Mouse (Mus musculus) erythroblast, embryonic 14.5 days (primary cell): ENCODE results near the gene Tmem145. TPM values are rescaled to one million over a fixed set of nuclear protein-coding genes. Genes with fewer than 3 reads are reported as not detected.
"Not testable (repeated sequence)": the region's sequence is repeated elsewhere in the genome, so short reads cannot be mapped to it uniquely, and the experiment has no call there.

Experiments
- H3K27me3 ChIP-seq: 2 replicates; pipeline ENCODE4 v1.6.1; 2012; ENCODE audit warnings: inconsistent platforms; ENCODE audit not compliant: control insufficient read depth
- H3K36me3 ChIP-seq: 2 replicates; pipeline ENCODE4 v1.6.1; 2012; ENCODE audit warnings: mild to moderate bottlenecking, inconsistent platforms; ENCODE audit not compliant: control insufficient read depth
- H3K4me1 ChIP-seq: 2 replicates; pipeline ENCODE4 v1.6.1; 2012; ENCODE audit warnings: inconsistent platforms; ENCODE audit not compliant: control insufficient read depth
- H3K4me3 ChIP-seq: replicated peaks from 2 replicates; pipeline ENCODE3; 2012; ENCODE audit warnings: moderate library complexity, mild to moderate bottlenecking, inconsistent platforms
- H3K9me3 ChIP-seq: 2 replicates; pipeline ENCODE4 v1.6.1; 2012; ENCODE audit warnings: low read length, inconsistent platforms, mixed read lengths; ENCODE audit not compliant: control insufficient read depth
- GATA1 ChIP-seq: IDR thresholded peaks from 2 replicates; pipeline ENCODE4 v1.6.1; 2012; ENCODE audit warnings: low read length, inconsistent platforms, mixed read lengths
- TAL1 ChIP-seq: IDR thresholded peaks from 3 replicates; pipeline ENCODE4 v1.6.1; 2012; ENCODE audit warnings: low read length, inconsistent platforms, mixed read lengths
- polyA plus RNA-seq: library from polyadenylated mRNA; stranded (reverse); fragments of >175 nt; gene quantifications from 2 replicates; pipeline ENCODE4 v1.2.3, GENCODE M21; 2012

Gene Tmem145
- polyA plus RNA-seq, 1 experiment = not detected

DNA sequence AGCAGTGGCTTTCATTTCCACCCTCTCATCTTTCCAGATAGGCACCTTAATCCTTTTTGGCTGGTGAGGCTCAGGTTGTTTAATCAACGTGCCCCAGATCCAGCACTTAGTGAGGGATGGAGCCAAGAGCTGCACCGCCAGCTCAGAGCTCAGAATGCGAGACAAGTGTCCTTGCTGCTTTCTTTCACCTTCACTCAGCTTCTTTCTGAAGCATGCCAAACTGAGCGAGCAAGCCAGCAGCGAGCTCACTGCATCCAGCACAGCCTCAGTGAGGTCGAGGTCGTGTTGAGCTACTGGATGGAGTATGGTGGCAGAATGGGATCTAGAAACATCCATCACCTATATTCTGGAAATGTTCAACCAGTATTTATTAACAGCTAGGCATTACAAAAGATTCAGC, 7.4 kb downstream of the Tmem145 start:
- TF ChIP-seq GATA1 (no peak), TAL1 (no peak)
- no peaks in the 10 kb centered on the region for H3K36me3 ChIP-seq
- H3K9me3 ChIP-seq = peaks cover 6% of the 10 kb centered on the region; the same call in 1 of the 2 replicates
- H3K4me1 ChIP-seq = peaks cover 25% of the 10 kb centered on the region
- H3K4me3 ChIP-seq = no peak overlapping the region
- H3K27me3 ChIP-seq = peaks cover 87% of the 10 kb centered on the region

DNA sequence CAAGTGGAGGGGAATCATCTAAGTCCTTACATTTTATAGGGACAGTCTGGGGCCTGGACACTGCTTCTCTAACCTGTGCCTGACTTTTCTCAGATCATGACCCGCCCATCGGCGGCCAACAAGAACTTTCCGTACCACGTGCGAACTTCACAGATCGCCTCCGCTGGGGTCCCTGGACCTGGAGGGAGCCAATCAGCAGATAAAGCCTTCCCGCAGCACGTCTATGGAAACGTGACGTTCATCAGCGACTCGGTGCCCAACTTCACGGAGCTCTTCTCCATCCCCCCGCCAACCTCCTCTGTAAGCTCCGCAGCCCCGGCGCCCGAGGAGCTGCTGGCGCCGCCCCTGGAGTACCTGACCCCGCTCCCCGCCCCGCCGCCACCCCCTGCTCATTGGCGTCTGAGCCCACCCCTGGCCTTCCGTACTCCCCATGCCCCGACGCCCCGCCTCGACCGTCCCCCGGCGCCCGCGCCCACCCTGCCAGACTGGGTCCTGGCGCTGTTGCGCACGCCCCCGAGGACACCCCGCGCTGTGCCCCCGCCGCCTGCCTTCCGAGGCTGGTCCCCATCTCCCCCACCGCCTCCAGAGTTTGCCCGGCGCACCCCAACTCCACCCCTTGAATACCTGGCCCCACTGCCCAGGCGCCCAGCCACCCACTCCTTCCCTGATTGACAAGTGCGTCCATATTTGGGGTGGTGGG, 8.8 kb downstream of the Tmem145 start:
- Histone ChIP-seq H3K4me1 (peaks cover 25% of the 10 kb centered on the region), H3K9me3 (peaks cover 6% of the 10 kb centered on the region; the same call in 1 of the 2 replicates), H3K4me3 (no peak overlapping the region), H3K27me3 (peaks cover 73% of the 10 kb centered on the region), H3K36me3 (no peaks in the 10 kb centered on the region)
- no peak for TF ChIP-seq TAL1
- TF ChIP-seq GATA1 = no peak

DNA sequence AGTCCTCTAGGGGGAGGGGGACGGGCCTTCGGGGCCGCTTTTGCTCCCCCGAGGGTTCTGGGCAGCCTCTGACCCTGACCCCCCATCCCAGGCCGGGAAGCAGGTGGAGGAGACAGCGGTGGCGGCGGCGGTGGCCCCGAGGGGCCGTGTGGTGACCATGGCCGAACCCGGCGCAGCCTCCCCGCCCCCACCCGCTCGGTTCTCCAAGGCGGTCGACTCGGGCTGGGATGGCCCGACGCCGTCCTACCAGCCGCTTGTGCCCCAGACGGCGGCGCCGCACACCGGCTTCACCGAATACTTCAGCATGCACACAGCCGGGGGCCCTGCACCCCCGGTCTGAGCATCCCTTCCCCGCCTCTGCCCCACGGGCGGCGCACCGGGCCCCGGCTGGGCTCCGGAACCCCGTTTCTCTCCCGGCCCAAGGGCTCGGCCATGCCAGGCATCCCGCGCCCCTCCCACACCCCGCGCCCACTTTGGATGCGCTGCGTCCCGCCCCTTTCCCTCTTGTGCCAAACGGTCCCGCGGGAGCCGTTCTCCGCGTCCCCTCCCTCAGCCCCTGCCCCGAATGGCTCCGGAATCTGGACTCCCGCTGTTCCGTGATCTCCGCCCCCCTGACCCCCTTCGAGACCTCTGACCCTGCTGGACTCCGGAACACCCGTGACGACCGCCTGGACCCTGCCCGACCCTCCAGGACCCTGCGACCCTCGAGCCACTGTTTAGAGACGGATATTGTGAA, 9.6 kb downstream of the Tmem145 start:
- Histone ChIP-seq H3K4me3 (no peak overlapping the region), H3K4me1 (peaks cover 25% of the 10 kb centered on the region), H3K9me3 (peaks cover 6% of the 10 kb centered on the region; the same call in 1 of the 2 replicates), H3K27me3 (peaks cover 69% of the 10 kb centered on the region), H3K36me3 (no peaks in the 10 kb centered on the region)
- TF ChIP-seq TAL1 = no peak
- no peak for TF ChIP-seq GATA1

DNA sequence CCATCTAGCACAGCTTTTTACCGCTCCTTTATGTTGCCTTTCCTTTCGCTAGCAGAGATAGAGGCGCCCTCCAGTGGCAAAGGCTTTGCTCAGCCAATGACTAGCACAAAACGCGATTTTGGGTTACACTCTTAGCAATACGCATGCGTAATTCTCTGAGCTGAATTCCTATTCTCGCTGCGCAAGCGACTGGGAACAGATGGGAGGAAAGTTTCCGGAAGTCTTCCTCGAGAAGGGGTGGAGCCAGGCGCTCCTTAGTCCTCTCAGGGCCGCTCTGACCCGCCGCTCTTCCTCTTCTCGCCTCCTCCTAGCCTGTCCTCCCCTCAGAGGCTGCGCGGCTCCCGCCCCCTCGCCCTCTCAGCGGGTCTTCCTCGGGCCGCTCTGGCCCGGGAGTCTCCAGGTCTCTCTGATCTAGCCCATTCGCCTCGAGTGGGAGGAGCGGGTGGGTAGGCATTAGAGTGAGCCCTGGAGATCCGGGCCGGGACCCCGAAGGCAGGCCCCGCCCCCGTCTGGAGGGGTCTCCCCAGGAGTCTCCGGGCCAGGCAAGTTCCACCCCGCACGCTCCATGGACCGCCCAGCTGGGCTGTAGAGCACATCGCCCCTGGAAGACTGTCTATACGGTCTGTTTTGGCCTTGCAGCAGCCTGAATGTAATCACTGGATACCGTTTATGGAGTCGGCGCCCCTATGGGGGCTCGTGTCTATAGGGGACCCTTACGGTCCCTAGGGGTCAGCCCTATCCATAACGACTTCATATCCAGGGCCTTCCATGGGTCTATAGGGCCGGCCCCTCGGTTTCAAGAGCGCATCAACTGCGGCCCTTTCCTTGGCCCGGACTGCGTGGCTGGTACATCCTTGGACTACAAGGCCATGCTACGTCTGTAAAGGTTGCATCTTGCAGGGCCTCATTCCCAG, 10.9 kb downstream of the Tmem145 start, which contains the start of gene Megf8:
Megf8 (plus strand) TSS at position 633 of the 914 bp plus-strand sequence.
- H3K27me3 ChIP-seq = peaks cover 59% of the 10 kb centered on the region
- H3K4me3 ChIP-seq = peak within 1 kb of the TSS; percentile 66
- H3K9me3 ChIP-seq = peaks cover 6% of the 10 kb centered on the region; the same call in 1 of the 2 replicates
- H3K4me1 ChIP-seq = peaks cover 25% of the 10 kb centered on the region
- TF ChIP-seq GATA1 = no peak
- TF ChIP-seq TAL1 = no peak
- no peaks in the 10 kb centered on the region for H3K36me3 ChIP-seq

DNA sequence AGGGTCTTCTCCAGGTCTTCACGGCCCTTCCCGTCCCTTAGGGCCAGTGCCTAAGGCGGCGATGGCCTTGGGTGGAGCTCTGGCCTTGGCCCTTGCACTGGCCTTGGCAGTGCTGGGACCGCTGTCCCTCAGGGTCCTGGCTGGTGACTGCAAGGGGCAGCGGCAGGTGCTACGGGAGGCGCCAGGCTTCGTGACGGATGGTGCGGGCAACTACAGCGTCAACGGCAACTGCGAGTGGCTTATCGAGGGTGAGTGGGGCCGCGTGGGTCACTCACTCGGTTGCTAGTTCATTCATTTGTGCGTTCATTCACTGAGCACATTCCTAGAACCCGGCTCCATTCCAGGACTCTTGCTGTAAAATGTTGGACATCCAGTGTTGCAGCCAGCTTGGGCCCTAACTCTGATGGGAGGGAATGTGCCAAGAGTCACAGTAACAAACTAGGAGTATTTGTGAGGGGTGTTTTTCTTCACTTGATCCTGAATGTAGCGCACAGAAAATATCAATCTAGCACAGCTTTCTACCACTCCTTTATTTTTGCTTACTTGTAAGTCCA, 11.6 kb downstream of the Tmem145 start:
- Histone ChIP-seq H3K36me3 (no peaks in the 10 kb centered on the region), H3K27me3 (peaks cover 52% of the 10 kb centered on the region), H3K4me1 (peaks cover 25% of the 10 kb centered on the region), H3K9me3 (peaks cover 6% of the 10 kb centered on the region; the same call in 1 of the 2 replicates), H3K4me3 (peak overlapping the region; percentile 66)
- TF ChIP-seq TAL1 (no peak), GATA1 (no peak)

DNA sequence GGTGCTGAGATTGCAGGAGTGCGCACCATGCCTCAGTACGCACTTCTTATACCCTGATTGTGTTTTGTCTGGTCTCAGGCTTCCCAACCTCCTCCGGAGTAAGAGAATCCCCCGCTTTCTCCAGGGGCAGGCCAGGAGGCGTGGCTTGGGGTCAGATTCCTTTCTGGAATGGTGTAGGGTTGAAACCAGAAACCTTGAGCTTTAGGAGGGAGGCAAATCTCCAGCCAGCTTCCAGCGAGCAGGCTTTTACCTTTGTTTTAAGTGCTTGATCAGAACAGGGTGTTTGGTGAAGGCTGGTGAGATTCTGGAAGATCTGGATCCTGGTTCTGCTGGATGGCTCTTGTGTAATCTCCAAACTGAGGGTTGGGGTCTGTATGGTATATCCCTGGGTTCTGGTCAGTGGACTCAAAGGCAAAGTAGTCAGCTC, 16.2 kb downstream of the Tmem145 start:
- H3K4me3 ChIP-seq = no peak overlapping the region
- TF ChIP-seq GATA1 = no peak
- no peak for TF ChIP-seq TAL1
- no peaks in the 10 kb centered on the region for H3K36me3 ChIP-seq
- H3K27me3 ChIP-seq = peaks cover 6% of the 10 kb centered on the region
- H3K4me1 ChIP-seq = peaks cover 6% of the 10 kb centered on the region
- no peaks in the 10 kb centered on the region for H3K9me3 ChIP-seq

DNA sequence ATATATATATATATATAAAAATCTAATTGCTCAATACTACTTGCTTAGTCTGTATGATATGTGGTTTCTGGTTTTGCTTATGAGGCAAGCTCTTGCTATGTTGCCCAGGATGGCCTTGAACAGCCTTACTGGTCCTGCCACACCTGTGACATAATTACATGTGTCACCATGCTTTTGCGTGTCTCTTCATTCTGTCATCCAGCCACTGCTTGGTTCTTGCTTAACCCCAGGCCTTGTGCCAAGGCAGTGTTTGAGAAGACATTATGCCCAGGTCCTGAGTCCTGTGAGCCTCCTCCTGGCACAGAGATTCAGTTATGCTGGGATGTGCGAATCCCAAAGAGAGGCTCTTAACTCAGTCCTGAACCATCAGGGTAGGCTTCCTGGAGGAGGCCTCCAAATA, 17.3 kb downstream of the Tmem145 start:
- H3K9me3 ChIP-seq = no peaks in the 10 kb centered on the region
- no peaks in the 10 kb centered on the region for H3K36me3 ChIP-seq
- TF ChIP-seq GATA1 = no peak
- TF ChIP-seq TAL1 = no peak
- no peak overlapping the region for H3K4me3 ChIP-seq
- H3K4me1 ChIP-seq = no peaks in the 10 kb centered on the region; the same call in 1 of the 2 replicates
- no peaks in the 10 kb centered on the region for H3K27me3 ChIP-seq

DNA sequence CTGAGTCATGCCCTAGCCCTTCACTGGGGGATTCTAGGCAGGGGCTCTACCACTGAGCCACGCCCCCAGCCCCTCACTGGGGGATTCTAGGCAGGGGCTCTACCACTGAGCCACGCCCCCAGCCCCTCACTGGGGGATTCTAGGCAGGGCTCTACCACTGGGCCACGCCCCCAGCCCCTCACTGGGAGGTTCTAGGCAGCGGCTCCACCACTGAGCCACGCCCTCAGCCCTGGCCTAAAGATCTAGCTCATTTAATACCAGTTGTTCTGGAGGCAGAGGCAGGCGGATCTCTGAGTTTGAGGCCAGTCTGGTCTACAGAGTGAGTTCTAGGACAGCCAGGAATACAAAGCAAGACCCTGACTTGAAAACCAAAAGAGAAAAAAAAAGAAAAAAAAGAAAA, 19.5 kb downstream of the Tmem145 start:
- not testable (repeated sequence) for H3K27me3 ChIP-seq, H3K4me1 ChIP-seq, H3K9me3 ChIP-seq, H3K4me3 ChIP-seq, H3K36me3 ChIP-seq

DNA sequence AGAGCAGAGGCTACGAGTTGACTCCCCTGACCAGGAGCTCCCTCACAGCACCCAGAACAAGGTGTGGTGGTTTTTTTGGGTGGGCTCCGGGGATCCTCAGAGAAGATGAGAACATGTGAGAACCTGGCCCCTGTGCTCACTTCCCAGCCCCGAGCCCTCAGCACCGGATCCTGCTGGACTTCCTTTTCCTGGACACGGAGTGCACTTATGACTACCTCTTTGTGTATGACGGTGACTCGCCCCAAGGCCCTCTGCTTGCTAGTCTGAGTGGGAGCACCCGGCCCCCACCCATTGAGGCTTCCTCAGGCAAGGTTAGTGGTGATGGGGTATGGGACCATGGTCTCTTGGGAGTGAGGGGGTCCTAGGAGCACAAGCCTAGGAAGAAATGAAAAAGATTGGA, 20.3 kb downstream of the Tmem145 start:
- no peaks in the 10 kb centered on the region for H3K27me3 ChIP-seq
- H3K9me3 ChIP-seq = no peaks in the 10 kb centered on the region
- no peak for TF ChIP-seq TAL1
- no peak for TF ChIP-seq GATA1
- H3K36me3 ChIP-seq = no peaks in the 10 kb centered on the region
- no peaks in the 10 kb centered on the region; the same call in 1 of the 2 replicates for H3K4me1 ChIP-seq
- no peak overlapping the region for H3K4me3 ChIP-seq
